Mouse (Mus musculus): ENCODE measurements around the gene Slc30a3. TPM values are rescaled to one million over a fixed set of nuclear protein-coding genes. Genes with fewer than 3 reads are reported as not detected.

Gene Slc30a3
- total and polyA plus RNA-seq, 3 experiments = not detected

DNA sequence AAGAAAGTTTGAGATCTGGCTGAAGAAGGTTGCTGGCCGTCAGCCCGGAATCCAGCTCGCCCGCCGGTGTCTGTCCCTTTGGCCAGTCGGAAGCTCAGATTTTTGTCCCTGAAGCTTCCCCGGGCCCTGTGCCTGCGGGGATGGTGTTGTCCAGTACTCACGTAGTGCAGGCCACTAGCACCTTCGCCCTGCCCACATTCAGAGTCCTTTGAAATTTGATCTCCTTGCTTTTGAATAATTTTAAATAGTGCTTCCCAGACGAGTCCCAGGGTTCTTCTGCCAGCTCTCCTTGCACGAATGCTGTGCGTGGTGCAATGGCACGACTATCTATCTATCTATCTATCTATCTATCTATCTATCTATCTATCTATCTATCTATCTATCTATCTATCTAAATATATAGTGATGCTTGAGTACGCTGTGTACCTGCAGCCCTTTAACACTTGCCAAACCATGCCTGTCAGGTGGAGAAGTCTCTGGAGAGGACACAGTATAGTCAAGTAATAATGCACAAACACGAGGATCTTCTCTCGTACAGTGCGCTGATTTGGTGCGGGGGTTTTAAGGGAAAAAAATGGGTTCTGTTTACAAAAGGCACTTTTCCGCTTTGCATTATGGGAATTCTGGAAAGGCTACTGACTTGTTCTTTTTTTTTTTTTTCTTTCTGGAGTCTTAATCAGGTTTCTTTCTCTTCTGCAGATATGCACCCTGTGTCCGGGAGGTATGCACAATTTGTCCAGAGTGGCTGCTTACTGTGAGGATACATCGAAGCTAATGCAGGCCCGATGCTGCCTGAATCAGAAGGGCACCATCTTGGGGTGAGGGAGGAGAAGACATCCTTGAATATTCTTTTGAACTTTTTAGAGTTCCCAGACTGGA lies 59.0 kb downstream of the Slc30a3 start, which contains the start of gene Slc5a6:
Gene Slc5a6 (minus strand): TSS at position 162 of the 879 bp plus-strand sequence.
- DNase-seq = peak; percentile 61

DNA sequence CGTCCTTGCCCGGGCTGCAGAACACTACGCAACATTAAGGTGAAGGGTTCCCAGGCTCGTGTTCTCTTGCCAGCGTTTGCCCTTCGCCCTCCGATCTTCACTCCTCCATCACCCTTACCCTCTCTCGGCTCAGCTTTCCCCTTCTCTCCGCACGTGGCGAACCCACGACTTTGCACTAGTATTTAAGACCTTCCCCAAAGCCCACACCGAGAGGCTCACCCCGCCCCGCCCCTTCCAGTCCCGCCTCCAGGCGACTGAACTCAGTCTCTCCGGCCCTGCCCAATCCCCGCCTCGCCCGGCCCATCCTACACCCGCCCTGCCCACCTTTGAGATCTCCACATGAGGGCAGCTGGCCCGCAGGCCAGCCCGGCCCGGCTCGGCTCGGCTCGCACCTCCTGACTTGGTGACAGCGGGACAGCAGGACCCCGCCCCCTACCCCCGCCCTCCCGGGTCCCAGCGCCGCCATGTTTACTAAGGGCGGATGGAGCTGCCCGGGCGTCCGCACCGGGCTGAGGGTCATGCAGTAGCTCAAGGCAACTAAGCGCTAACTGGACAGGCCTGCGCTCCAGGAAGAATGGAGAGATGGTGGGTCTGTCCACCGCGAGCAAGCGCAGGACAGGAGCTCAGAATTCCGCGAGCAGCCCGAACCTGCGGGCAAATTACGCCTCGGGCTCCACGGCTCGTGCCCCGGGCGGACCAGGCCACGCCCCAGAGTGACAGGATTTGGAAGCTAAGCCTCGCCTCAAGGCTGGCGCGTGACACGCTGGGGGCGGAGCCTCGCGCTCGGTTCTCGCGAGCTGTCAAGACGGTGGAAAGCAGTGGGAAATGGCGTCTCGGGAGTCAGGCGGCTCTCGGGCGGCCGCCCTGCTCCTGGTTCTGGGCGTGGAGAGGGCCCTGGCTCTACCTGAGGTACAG lies 59.9 kb downstream of the Slc30a3 start, which contains the start of gene Atraid:
Gene Atraid (plus strand): TSS at position 465 of the 915 bp plus-strand sequence.
- DNase-seq = peak; percentile 99

DNA sequence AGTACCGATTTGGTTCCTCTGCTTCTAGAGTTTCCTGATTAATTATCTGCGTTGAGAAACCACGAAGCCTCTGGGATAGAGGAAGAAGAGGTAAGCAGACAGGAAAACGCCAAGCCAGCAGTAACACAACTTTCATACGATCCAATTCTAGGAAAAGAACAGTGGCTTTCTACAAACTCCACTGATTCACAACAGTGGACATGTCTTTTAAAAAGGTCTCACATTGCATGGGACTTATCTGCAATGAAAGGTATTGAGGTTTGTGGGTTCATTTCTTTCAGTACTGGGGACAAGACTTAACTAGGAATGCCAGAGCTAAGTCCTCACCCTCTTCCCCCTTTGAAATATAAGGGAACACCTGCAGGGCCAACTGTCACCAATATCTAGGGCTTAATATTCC lies 61.0 kb downstream of the Slc30a3 start:
- no peak for DNase-seq

DNA sequence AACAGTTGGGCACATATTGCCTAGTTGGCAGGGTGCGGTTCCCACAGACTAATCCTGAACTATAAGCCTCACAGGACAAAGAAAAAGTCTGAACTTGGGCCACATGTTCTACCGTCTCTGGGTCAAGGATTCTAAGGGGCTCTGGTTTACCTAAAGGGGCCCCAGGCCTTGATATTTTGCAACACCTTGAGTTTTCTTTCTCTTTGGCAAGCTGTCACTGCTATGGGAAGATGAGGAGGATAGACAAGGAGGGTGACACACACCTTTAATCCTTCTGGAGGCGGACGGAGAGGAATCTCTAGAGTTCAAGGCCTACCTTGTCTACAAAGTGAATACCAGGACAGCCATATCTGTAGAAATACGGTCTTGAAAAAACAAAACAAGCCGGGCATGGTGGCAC lies 61.6 kb downstream of the Slc30a3 start:
- no peak for DNase-seq

DNA sequence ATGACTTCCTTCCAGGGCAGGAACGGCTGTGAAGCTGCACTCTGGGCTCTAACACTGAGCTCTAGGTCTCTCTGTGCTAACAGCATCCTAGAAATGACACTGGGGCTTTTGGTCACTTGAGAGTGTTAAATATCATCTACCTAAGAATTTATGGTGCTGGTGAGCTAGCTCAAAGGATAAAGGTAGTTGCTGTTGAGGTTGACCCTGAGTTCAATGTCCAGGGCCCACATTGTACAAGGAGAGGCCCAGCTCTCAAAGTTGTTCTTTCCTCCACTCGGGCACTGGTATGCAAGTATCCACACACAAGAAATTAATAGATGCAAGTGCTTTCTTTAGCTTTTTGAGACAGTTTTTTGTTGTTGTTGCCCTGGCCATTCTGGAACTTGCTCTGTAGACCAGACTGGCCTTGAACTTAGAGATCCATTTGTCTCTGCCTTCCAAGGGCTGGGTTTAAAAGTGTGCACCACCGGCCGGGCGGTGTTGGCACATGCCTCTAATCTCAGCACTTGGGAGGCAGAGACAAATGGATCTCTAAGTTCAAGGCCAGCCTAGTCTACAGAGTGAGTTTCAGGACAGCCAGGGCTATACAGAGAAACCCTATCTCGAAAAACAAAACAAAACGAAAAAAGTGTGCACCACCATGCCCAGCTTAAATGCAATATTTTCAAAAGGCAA lies 69.7 kb downstream of the Slc30a3 start:
- DNase-seq = peak; percentile 83

DNA sequence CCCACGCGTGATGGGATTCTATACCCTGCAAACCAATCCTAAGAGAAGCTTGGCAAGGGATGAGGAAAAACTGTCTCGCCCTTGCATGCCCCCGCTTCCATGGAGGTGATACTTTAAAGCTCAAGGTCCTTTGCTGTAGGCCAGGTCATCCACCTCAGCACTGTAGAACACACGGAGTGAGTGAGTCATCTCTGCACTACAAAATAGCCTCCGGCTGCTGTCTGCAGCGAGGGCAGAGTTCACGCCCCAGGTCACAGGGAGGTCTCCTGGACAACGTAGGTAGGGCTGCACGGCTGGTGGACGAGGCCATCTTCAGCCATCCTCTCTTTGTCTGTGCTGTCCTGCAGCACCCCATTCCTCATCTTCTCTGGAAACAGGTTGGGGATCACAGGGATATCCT lies 71.5 kb downstream of the Slc30a3 start:
- peak; percentile 46 for DNase-seq

Other genes starting within 250 kb of the Slc30a3 start
- 10 to 100 TPM; 51.9 to 62.2 TPM for gene Tmem214, start 240.2 kb downstream of the Slc30a3 start, total RNA-seq (2021)
- gene Tmem214, start 240.2 kb downstream of the Slc30a3 start, polyA plus RNA-seq (2012; rRNA removed) = 87.6 and 96.9 TPM in 2 replicates
- gene Agbl5, start 219.5 kb downstream of the Slc30a3 start, total RNA-seq (2021) = 1 to 10 TPM; 7.6 to 9.2 TPM
- gene Agbl5, start 219.5 kb downstream of the Slc30a3 start, polyA plus RNA-seq (2012; rRNA removed) = 25.3 and 27.5 TPM in 2 replicates
- gene Ost4, start 200.4 kb downstream of the Slc30a3 start, total RNA-seq (2021) = 100 to 1,000 TPM; 256 to 264 TPM
- 120 and 143 TPM in 2 replicates for gene Ost4, start 200.4 kb downstream of the Slc30a3 start, polyA plus RNA-seq (2012; rRNA removed)
- gene Emilin1, start 194.8 kb downstream of the Slc30a3 start, total RNA-seq (2021) = 10 to 100 TPM; 40.3 to 62.0 TPM
- 64.1 and 75.1 TPM in 2 replicates for gene Emilin1, start 194.8 kb downstream of the Slc30a3 start, polyA plus RNA-seq (2012; rRNA removed)
- 10 to 100 TPM; 37.2 to 44.3 TPM for gene Khk, start 186.8 kb downstream of the Slc30a3 start, total RNA-seq (2021)
- gene Khk, start 186.8 kb downstream of the Slc30a3 start, polyA plus RNA-seq (2012; rRNA removed) = 43.9 and 60.3 TPM in 2 replicates
- 1 to 10 TPM in 1 of 2 experiments, under 1 TPM in 1; 0.58 to 2.5 TPM for gene Cgref1, start 162.6 kb downstream of the Slc30a3 start, total RNA-seq (2021)
- gene Cgref1, start 162.6 kb downstream of the Slc30a3 start, polyA plus RNA-seq (2012; rRNA removed) = 1.5 and 2.0 TPM in 2 replicates
- 100 to 1,000 TPM; 119 to 126 TPM for gene Preb, start 147.9 kb downstream of the Slc30a3 start, total RNA-seq (2021)
- 284 TPM in 2 replicates for gene Preb, start 147.9 kb downstream of the Slc30a3 start, polyA plus RNA-seq (2012; rRNA removed)
- gene Tcf23, start 139.6 kb downstream of the Slc30a3 start, total RNA-seq (2021) = 1 to 10 TPM; 1.3 TPM
- 0.77 and 0.78 TPM in 2 replicates for gene Tcf23, start 139.6 kb downstream of the Slc30a3 start, polyA plus RNA-seq (2012; rRNA removed)
- 100 to 1,000 TPM; 117 to 125 TPM for gene Atraid, start 59.9 kb downstream of the Slc30a3 start, total RNA-seq (2021)
- 101 and 114 TPM in 2 replicates for gene Atraid, start 59.9 kb downstream of the Slc30a3 start, polyA plus RNA-seq (2012; rRNA removed)
- gene Slc5a6, start 59.3 kb downstream of the Slc30a3 start, total RNA-seq (2021) = 10 to 100 TPM; 27.7 to 39.6 TPM
- 88.3 and 93.5 TPM in 2 replicates for gene Slc5a6, start 59.3 kb downstream of the Slc30a3 start, polyA plus RNA-seq (2012; rRNA removed)
- 10 to 100 TPM; 17.5 to 33.1 TPM for gene Cad, start 53.5 kb downstream of the Slc30a3 start, total RNA-seq (2021)
- 43.2 and 48.0 TPM in 2 replicates for gene Cad, start 53.5 kb downstream of the Slc30a3 start, polyA plus RNA-seq (2012; rRNA removed)
- gene Dnajc5g, start 2.0 kb downstream of the Slc30a3 start, total RNA-seq (2021) = not detected
- not detected in 2 replicates for gene Dnajc5g, start 2.0 kb downstream of the Slc30a3 start, polyA plus RNA-seq (2012; rRNA removed)
- gene Trim54, start 8.5 kb upstream of the Slc30a3 start, total RNA-seq (2021) = not detected
- not detected in 2 replicates for gene Trim54, start 8.5 kb upstream of the Slc30a3 start, polyA plus RNA-seq (2012; rRNA removed)
- gene Ucn, start 30.6 kb upstream of the Slc30a3 start, total RNA-seq (2021) = not detected
- not detected in 2 replicates for gene Ucn, start 30.6 kb upstream of the Slc30a3 start, polyA plus RNA-seq (2012; rRNA removed)
- 10 to 100 TPM; 71.0 to 72.1 TPM for gene Mpv17, start 46.0 kb upstream of the Slc30a3 start, total RNA-seq (2021)
- 127 and 137 TPM in 2 replicates for gene Mpv17, start 46.0 kb upstream of the Slc30a3 start, polyA plus RNA-seq (2012; rRNA removed)
- 1 to 10 TPM; 1.1 to 1.4 TPM for gene Gm29609, start 71.7 kb upstream of the Slc30a3 start, total RNA-seq (2021)
- 0.52 and 0.94 TPM in 2 replicates for gene Gm29609, start 71.7 kb upstream of the Slc30a3 start, polyA plus RNA-seq (2012; rRNA removed)
- gene Gtf3c2, start 71.9 kb upstream of the Slc30a3 start, total RNA-seq (2021) = 10 to 100 TPM; 51.9 to 67.4 TPM
- 34.8 and 47.8 TPM in 2 replicates for gene Gtf3c2, start 71.9 kb upstream of the Slc30a3 start, polyA plus RNA-seq (2012; rRNA removed)
- 100 to 1,000 TPM in 1 of 2 experiments, 10 to 100 TPM in 1; 85.7 to 115 TPM for gene Snx17, start 85.0 kb upstream of the Slc30a3 start, total RNA-seq (2021)
- 85.1 and 92.2 TPM in 2 replicates for gene Snx17, start 85.0 kb upstream of the Slc30a3 start, polyA plus RNA-seq (2012; rRNA removed)
- 10 to 100 TPM; 39.5 to 45.7 TPM for gene Eif2b4, start 85.2 kb upstream of the Slc30a3 start, total RNA-seq (2021)
- gene Eif2b4, start 85.2 kb upstream of the Slc30a3 start, polyA plus RNA-seq (2012; rRNA removed) = 26.8 and 35.7 TPM in 2 replicates
- gene Zfp513, start 94.1 kb upstream of the Slc30a3 start, total RNA-seq (2021) = 10 to 100 TPM; 28.5 to 29.5 TPM
- gene Zfp513, start 94.1 kb upstream of the Slc30a3 start, polyA plus RNA-seq (2012; rRNA removed) = 75.5 and 77.8 TPM in 2 replicates
- gene Ppm1g, start 112.5 kb upstream of the Slc30a3 start, total RNA-seq (2021) = 100 to 1,000 TPM; 105 TPM
- 174 and 197 TPM in 2 replicates for gene Ppm1g, start 112.5 kb upstream of the Slc30a3 start, polyA plus RNA-seq (2012; rRNA removed)
- 10 to 100 TPM; 78.2 to 84.9 TPM for gene Nrbp1, start 132.6 kb upstream of the Slc30a3 start, total RNA-seq (2021)
- gene Nrbp1, start 132.6 kb upstream of the Slc30a3 start, polyA plus RNA-seq (2012; rRNA removed) = 180 and 229 TPM in 2 replicates
- not detected for gene Gm9970, start 133.0 kb upstream of the Slc30a3 start, total RNA-seq (2021)
- gene Gm9970, start 133.0 kb upstream of the Slc30a3 start, polyA plus RNA-seq (2012; rRNA removed) = 3.7 and 3.9 TPM in 2 replicates
- gene Krtcap3, start 143.5 kb upstream of the Slc30a3 start, total RNA-seq (2021) = 1 to 10 TPM; 2.2 to 4.5 TPM
- gene Krtcap3, start 143.5 kb upstream of the Slc30a3 start, polyA plus RNA-seq (2012; rRNA removed) = 13.3 and 13.6 TPM in 2 replicates
- 10 to 100 TPM; 28.9 to 38.1 TPM for gene Ift172, start 182.9 kb upstream of the Slc30a3 start, total RNA-seq (2021)
- gene Ift172, start 182.9 kb upstream of the Slc30a3 start, polyA plus RNA-seq (2012; rRNA removed) = 29.5 and 30.1 TPM in 2 replicates
- 10 to 100 TPM; 11.1 to 20.8 TPM for gene Fndc4, start 187.8 kb upstream of the Slc30a3 start, total RNA-seq (2021)
- 25.0 and 28.6 TPM in 2 replicates for gene Fndc4, start 187.8 kb upstream of the Slc30a3 start, polyA plus RNA-seq (2012; rRNA removed)
- gene Gckr, start 189.2 kb upstream of the Slc30a3 start, total RNA-seq (2021) = under 1 TPM in 1 of 2 experiments, not detected in 1; 0.61 TPM
- gene Gckr, start 189.2 kb upstream of the Slc30a3 start, polyA plus RNA-seq (2012; rRNA removed) = 0.13 and 0.20 TPM in 2 replicates